Mouse (Mus musculus): ENCODE results near the gene Serpinc1.

The Serpinc1 gene

GRCm38 (mm10) chr1:161004942-161005341, 26.6 kb downstream of the Serpinc1 start:
- ChIA-PET CTCF (interaction anchor here in 2 of 4 experiments (0.6 to 1.0 kb wide), 2 partner anchors 190 to 247 kb away, joined by 3 to 4 read pairs; no protein-coding TSS in a partner anchor), POLR2A (interaction anchor here in 3 of 4 experiments (0.6 to 12.2 kb wide), 18 partner anchors 12 to 127 kb away, joined by 3 to 267 read pairs (median 4); partner anchors contain the start of genes Zbtb37 (in 3 of the 3), Klhl20 (in 1 of the 3) and Rc3h1 (in 1 of the 3))

- ChIA-PET CTCF (interaction anchor here in 2 of 4 experiments (0.6 to 1.0 kb wide), 2 partner anchors 190 to 247 kb away, joined by 3 to 4 read pairs; no protein-coding TSS in a partner anchor), POLR2A (interaction anchor here (0.6 to 12.2 kb wide), 18 partner anchors 12 to 126 kb away, joined by 3 to 267 read pairs (median 4); partner anchors contain the start of genes Zbtb37 (in 4 of the 4) and Klhl20 (in 1 of the 4))
Observed at GRCm38 (mm10) chr1:161005526-161005925, 27.1 kb downstream of the Serpinc1 start.

- ChIA-PET POLR2A (interaction anchor here (0.7 to 12.2 kb wide), 11 partner anchors 14 to 561 kb away, joined by 3 to 267 read pairs (median 5); partner anchors contain the start of gene Zbtb37 (in 4 of the 4)), CTCF (interaction anchor here in 1 of 4 experiments (0.8 kb wide), 1 partner anchor 72 kb away, joined by 3 read pairs; no protein-coding TSS in a partner anchor)
Observed at GRCm38 (mm10) chr1:161006471-161006870, 28.1 kb downstream of the Serpinc1 start.

- CTCF ChIA-PET: interaction anchor here in 2 of 4 experiments (0.5 to 0.6 kb wide), 2 partner anchors 10 to 1350 kb away, joined by 3 to 4 read pairs; no protein-coding TSS in a partner anchor
- POLR2A ChIA-PET: interaction anchor here in 3 of 4 experiments (1.1 to 12.2 kb wide), 7 partner anchors 9 to 31 kb away, joined by 3 to 267 read pairs (median 6); partner anchors contain the start of gene Zbtb37 (in 3 of the 3)
Observed at GRCm38 (mm10) chr1:161008038-161008437, 29.7 kb downstream of the Serpinc1 start.

GRCm38 (mm10) chr1:161010436-161010835, 32.1 kb downstream of the Serpinc1 start:
- ChIA-PET POLR2A (interaction anchor here in 2 of 4 experiments (1.0 to 12.2 kb wide), 7 partner anchors 10 to 185 kb away, joined by 3 to 267 read pairs (median 4); partner anchors contain the start of genes Zbtb37 (in 2 of the 2) and Rc3h1 (in 1 of the 2)), CTCF (no interaction called here)

- ChIA-PET POLR2A (interaction anchor here in 2 of 4 experiments (1.1 to 8.5 kb wide), 4 partner anchors 11 to 23 kb away, joined by 3 to 233 read pairs (median 53); partner anchors contain the start of gene Zbtb37 (in 2 of the 2)), CTCF (no interaction called here)
Observed at GRCm38 (mm10) chr1:161016378-161016777, 38.0 kb downstream of the Serpinc1 start.

GRCm38 (mm10) chr1:161020051-161020450, 41.7 kb downstream of the Serpinc1 start:
- ChIA-PET CTCF (no interaction called here), POLR2A (interaction anchor here (1.0 to 8.5 kb wide), 12 partner anchors 8 to 114 kb away, joined by 3 to 233 read pairs (median 7); partner anchors contain the start of gene Zbtb37 (in 4 of the 4))

GRCm38 (mm10) chr1:161025410-161026210, 47.2 kb downstream of the Serpinc1 start:
- POLR2A ChIA-PET: interaction anchor here in 3 of 4 experiments (0.6 to 15.0 kb wide), 6 partner anchors 10 to 131 kb away, joined by 3 to 267 read pairs (median 16); partner anchors contain the start of gene Zbtb37 (in 2 of the 3)
- CTCF ChIA-PET: interaction anchor here in 1 of 4 experiments (0.6 to 0.7 kb wide), 2 partner anchors 37 to 86 kb away, joined by 3 to 4 read pairs; no protein-coding TSS in a partner anchor

GRCm38 (mm10) chr1:161027196-161027595, 48.8 kb downstream of the Serpinc1 start:
- ChIA-PET CTCF (interaction anchor here in 2 of 4 experiments (0.5 to 0.6 kb wide), 2 partner anchors 68 to 133 kb away, joined by 3 read pairs; no protein-coding TSS in a partner anchor), POLR2A (interaction anchor here (0.9 to 15.0 kb wide), 13 partner anchors 8 to 121 kb away, joined by 3 to 267 read pairs (median 6); partner anchors contain the start of genes Zbtb37 (in 2 of the 4), Cenpl (in 1 of the 4), Dars2 (in 1 of the 4) and Rc3h1 (in 1 of the 4))

GRCm38 (mm10) chr1:161028427-161028826, 50.0 kb downstream of the Serpinc1 start:
- ChIA-PET POLR2A (interaction anchor here (0.5 to 15.0 kb wide), 23 partner anchors 7 to 303 kb away, joined by 3 to 267 read pairs (median 4); partner anchors contain the start of genes Zbtb37 (in 2 of the 4), Cenpl (in 1 of the 4) and Dars2 (in 1 of the 4)), CTCF (interaction anchor here in 2 of 4 experiments (0.6 to 0.7 kb wide), 2 partner anchors 95 to 140 kb away, joined by 4 to 10 read pairs; no protein-coding TSS in a partner anchor)

GRCm38 (mm10) chr1:161030058-161030457, 51.7 kb downstream of the Serpinc1 start:
- ChIA-PET CTCF (no interaction called here), POLR2A (interaction anchor here in 3 of 4 experiments (0.6 to 15.0 kb wide), 12 partner anchors 8 to 936 kb away, joined by 3 to 267 read pairs (median 4); partner anchors contain the start of genes Cenpl (in 1 of the 3), Dars2 (in 1 of the 3) and Zbtb37 (in 1 of the 3))

- ChIA-PET POLR2A (interaction anchor here in 3 of 4 experiments (0.7 to 15.0 kb wide), 14 partner anchors 6 to 632 kb away, joined by 3 to 267 read pairs (median 12); partner anchors contain the start of genes Ankrd45 (in 1 of the 3), Cenpl (in 1 of the 3), Dars2 (in 1 of the 3) and Rc3h1 (in 1 of the 3)), CTCF (interaction anchor here in 1 of 4 experiments (0.6 kb wide), 1 partner anchor 59 kb away, joined by 3 read pairs; no protein-coding TSS in a partner anchor)
Observed at GRCm38 (mm10) chr1:161031881-161032280, 53.5 kb downstream of the Serpinc1 start.

- POLR2A ChIA-PET: interaction anchor here in 2 of 4 experiments (1.2 to 15.0 kb wide), 14 partner anchors 6 to 632 kb away, joined by 3 to 267 read pairs (median 53); partner anchors contain the start of genes Rc3h1 (in 2 of the 2), Ankrd45 (in 1 of the 2), Cenpl (in 1 of the 2) and Dars2 (in 1 of the 2)
- CTCF ChIA-PET: interaction anchor here in 1 of 4 experiments (0.6 kb wide), 1 partner anchor 60 kb away, joined by 3 read pairs; no protein-coding TSS in a partner anchor
Observed at GRCm38 (mm10) chr1:161032345-161032744, 54.0 kb downstream of the Serpinc1 start.

- CTCF ChIA-PET: interaction anchor here in 2 of 4 experiments (0.6 to 1.2 kb wide), 2 partner anchors 31 to 128 kb away, joined by 4 read pairs; partner anchors contain the start of gene Rc3h1 (in 1 of the 2)
- POLR2A ChIA-PET: interaction anchor here (0.5 to 15.0 kb wide), 111 partner anchors 4 to 843 kb away, joined by 3 to 267 read pairs (median 10); partner anchors contain the start of genes Rc3h1 (in 4 of the 4), Cenpl (in 3 of the 4), Dars2 (in 3 of the 4) and Klhl20 (in 3 of the 4)
Observed at GRCm38 (mm10) chr1:161033856-161034434, 55.6 kb downstream of the Serpinc1 start.

GRCm38 (mm10) chr1:161034435-161035280, 56.3 kb downstream of the Serpinc1 start, which contains the start of gene Zbtb37:
Zbtb37 (minus strand) TSS chr1:161034849.
- POLR2A ChIA-PET: interaction anchor here (0.5 to 15.0 kb wide), 211 partner anchors 4 to 934 kb away, joined by 3 to 267 read pairs (median 6); partner anchors contain the start of genes Rc3h1 (in 4 of the 4), Cenpl (in 3 of the 4), Dars2 (in 3 of the 4) and Klhl20 (in 3 of the 4)
- CTCF ChIA-PET: interaction anchor here (0.6 to 1.3 kb wide), 6 partner anchors 13 to 161 kb away, joined by 3 to 4 read pairs (median 3); partner anchors contain the start of gene Rc3h1 (in 1 of the 4)

Measured in embryonic stem cell, embryonic (primary cell).